Mouse (Mus musculus) 3134 (cell line): ENCODE results near the gene Tbc1d30.

Experiments used
- DNase-seq: peaks from one replicate; pipeline ENCODE4 v3.0.0-alpha.2; 2011; ENCODE audit warnings: low spot score; ENCODE audit not compliant: insufficient read length; ENCODE audit errors: extremely low read depth

Gene Tbc1d30

DNA sequence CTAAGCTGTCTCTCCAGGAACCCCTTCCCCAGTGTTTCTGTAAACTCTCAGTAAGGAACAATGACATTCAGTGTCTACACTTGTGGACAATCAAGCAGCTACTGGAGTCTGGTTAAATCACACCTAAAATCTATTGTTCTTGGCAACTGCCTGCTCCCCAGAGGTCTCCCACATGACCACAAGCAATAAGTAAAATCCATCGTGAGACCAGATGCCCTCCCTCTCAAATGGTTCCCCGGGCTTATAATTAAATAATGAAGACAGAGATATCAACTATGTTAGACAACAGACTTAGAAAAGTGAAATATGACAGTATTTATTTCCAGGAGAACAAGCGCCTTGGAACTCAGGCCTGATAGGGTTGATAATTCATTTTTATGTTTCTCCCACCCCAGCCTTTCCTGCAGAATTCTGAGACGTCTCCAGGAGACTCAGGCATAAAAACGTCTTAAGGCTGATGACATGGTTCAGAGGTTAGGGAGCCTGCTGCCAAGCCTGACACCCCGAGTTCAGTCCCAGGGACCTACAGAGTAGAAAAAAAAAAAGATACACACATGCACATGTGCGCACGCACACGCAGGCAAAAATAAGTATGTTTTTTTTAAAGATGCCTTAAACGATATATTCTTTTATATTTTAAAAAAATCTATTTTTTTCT lies 115.8 kb downstream of the Tbc1d30 start:
- DNase-seq: no peak

DNA sequence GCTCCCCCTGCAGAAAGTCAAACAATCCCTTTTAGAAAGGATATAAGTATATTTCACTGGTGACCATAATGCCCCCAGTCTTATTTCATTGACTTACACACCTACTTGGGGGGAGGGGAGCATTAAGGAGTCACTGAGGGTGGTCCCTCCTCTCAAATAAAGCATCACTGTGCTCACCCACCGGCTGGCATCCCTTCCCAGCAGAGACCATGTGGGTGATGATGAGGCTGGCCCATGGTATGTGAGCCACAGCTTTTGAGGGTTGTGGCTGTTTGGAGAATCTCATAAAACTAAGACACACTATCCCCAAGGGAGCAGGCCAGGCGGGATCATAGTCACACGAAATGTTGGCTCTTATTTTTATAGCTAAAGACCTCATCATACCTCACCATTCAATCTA lies 116.6 kb downstream of the Tbc1d30 start:
- no peak for DNase-seq

DNA sequence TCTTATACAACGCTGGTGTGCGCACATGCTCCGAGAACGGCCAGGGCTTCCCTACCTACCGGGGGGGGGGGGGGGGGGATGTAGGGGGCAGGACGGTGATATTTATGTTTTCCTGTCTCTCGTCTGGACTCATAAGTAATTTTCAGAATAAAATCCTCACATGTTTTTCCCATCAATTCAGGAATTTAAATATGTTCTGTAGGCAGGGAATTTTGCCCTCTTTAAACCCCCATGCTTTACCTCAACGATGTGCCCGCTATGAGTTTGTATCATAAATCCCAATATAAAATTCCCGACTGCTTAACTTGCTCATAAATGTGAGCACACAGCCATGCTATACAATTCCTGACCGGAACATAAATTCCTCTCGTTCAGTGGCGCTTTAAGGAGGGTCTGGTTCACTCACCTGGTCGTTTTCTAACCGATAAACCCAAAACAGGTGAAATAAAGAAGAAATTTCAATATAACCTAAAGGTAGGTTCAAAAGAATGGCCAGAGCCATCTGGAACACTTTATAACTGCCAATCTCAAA lies 122.6 kb downstream of the Tbc1d30 start:
- DNase-seq: no peak

DNA sequence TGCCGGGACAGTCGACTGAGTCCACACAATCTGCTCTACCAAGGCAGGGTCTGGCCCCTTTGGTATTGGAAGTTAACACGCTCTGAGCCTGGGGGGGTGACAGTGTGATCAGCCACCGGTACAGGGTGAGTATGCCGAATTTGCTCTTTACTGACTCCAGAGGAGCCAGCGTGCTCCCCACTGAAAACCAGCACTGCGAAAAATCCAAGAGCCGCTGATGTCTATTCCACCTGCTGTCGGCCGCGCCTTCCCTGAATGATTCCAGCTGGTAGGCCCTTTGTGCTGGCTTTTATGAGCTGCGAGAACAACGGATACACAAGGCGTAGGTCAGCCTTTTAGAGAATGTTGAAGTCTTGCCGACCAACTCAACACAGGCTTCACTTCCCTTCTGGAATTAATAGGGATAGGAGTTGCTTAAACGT lies 123.1 kb downstream of the Tbc1d30 start:
- no peak for DNase-seq

DNA sequence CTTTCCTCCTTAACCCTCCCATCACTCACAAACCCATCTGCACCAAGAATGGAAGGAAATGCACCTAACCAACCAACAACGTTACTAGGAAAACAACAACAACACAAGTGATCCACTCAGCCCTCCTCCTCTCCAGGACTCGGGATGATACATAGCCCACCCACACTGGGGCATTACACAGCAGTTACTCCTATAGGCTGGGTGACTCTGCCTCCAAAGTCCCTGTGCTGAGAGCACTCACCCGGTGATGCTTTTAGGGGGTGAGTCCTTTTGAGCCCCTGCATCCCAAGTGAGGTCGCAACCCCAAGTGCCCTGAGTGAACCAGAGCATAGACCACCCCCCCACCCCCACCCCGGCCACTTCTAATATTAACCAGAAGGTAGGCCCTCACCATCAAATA lies 123.7 kb downstream of the Tbc1d30 start:
- no peak for DNase-seq

DNA sequence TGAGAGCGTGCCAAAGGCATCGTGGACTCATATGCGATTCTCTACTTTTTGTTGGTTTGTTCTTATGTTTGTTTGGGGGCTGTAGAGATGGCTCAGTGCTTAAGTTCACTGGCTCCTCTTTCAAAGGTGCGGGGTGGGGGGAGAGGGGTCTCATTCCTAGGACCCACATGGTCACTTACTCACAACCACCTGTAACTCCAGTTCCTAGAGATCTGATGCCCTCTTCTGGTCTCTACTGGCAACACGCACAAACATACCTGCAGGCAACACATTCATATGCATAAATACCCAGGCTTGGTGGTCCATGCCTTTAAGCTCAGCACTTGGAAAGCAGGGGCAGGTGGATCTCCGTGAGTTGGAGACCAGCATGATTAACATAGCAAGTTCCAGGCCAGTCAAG lies 125.4 kb downstream of the Tbc1d30 start:
- DNase-seq: no peak

DNA sequence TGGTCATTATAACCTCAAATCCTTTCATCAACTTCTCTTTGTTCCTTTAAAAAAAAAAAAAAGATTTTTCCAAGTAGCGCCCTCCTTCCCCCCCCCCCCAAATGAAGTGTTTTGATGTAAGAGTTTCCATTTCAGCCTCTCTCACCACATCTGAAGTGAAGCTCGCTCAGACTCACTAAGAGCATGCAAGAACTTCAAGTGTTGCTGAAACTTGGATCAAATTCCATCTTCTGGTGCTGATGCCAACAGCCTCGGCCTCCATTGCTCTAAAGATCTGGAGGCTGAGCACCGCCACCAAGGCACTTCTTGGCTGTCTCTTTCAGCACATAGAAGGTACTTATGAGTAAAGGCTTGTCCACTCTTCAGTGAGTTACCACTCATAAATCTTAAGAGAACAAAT lies 128.2 kb downstream of the Tbc1d30 start:
- no peak for DNase-seq

DNA sequence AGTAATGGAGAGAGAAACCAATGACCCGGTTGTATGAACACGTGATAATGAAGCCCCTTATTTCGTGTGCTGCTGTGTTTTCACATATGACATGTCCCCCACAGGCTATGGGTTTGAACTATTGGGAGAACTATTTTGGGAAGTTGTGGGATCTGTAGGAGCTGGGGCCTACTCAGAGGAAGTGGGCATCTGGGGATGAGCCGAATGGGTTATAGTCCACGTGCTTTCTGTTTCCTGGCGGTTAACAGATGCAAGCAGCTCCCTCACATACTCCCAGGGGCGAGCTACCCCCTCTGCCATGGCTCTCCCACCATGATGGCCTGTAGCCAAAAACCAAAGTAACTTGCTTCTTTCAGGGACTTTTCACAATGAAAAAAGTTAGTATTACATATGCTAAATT lies 132.5 kb downstream of the Tbc1d30 start:
- DNase-seq: no peak

DNA sequence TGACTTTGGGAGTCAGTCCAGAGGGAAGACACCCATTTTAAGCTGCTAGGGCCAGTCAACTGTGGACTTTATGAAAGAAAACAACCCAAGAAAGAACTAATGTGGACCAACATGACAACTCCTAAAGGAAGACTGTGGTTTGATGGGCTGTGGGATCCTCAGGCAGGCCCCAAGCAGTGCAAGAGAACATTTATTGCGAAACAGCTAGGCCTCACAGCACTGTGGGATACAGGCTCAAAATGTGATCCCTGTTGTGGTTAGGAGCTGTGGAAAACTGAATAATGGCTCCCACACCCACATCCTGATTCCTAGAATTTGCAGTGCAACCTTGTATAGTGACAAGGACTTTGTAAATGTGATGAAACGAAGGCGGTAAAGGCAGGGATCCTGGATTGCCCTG lies 134.3 kb downstream of the Tbc1d30 start:
- no peak for DNase-seq
